Mouse (Mus musculus): ENCODE data around the gene Agmat. TPM values are rescaled to one million over a fixed set of nuclear protein-coding genes. Genes with fewer than 3 reads are reported as not detected.

The Agmat gene
- polyA plus RNA-seq, 1 experiment from 2014 or later, result 65.6 TPM

DNA sequence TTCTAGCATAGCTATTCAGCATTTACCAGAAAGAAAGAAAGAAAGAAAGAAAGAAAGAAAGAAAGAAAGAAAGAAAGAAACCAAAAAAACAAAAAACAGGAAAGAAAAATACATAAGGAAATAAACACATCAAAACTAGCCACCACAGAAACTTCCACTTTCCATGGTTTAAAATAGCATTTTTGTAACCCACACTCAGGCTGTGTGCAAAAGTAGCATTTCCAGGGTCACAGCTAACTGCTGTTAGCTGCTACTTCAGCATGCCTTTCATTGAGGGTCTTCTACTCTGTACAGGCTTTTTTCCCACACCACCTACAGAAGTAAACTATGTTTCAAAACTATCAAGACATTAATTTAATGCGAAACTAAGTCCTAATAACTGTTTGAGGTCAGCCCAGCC lies 27.2 kb upstream of the Agmat start:
- no peak overlapping the region for H3K4me2 ChIP-seq (ENCODE audit: low read depth, low read length)
- no peaks in the 10 kb centered on the region for H3K36me3 ChIP-seq (ENCODE audit: control insufficient read depth, insufficient read depth, low read length)
- ATAC-seq, result no peak
- H3K9ac ChIP-seq (ENCODE audit: low read depth, low read length), result no peak overlapping the region
- H3K27ac ChIP-seq (ENCODE audit: low read length), result no peak overlapping the region
- 97% methylated on average over 1 of the region's 1 CpGs for WGBS
- H3K4me3 ChIP-seq (ENCODE audit: low read length), result no peak overlapping the region
- no peaks in the 10 kb centered on the region for H3K9me3 ChIP-seq (ENCODE audit: control insufficient read depth, low read length)
- peaks cover 25% of the 10 kb centered on the region for H3K4me1 ChIP-seq (ENCODE audit: control insufficient read depth, insufficient read depth, low read length)
- no peaks in the 10 kb centered on the region for H3K27me3 ChIP-seq (replicated peaks; ENCODE audit: control insufficient read depth, insufficient read depth, low read length)

DNA sequence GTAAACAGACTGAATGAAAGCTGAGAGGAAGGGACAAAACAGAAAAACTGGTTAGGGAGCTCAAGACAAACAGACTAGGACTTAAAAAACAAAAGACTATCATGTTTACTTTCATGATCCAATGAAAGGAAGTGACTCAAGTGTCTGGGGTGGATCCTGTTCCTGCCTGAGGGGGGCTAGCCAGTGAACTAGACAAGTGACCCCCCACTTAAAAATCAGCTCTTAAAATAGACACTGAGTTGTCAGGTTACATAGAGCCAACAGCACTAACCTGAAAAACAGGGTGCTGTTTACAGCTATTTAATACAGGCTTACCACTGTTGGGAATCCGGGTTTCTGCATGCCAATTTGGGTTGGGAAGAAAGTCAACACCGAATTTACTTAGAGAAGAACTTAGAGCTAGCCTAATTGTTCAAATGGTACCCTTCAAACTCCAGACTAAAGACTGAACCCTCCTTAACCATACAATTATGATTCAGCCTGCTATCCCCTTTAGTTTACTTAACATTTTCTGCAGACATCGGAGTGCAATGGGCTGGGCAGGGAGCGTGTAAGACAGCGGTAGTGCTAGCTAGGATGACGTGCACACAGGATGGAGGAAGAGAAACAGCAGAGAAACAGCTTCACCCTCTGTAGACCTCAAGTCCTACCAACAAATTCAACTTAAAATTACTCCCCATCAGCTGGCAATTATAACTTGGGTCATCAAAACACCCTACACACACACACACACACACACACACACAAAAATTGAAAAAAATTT lies 25.5 kb upstream of the Agmat start:
- H3K9me3 ChIP-seq (ENCODE audit: control insufficient read depth, low read length), result no peaks in the 10 kb centered on the region
- H3K9ac ChIP-seq (ENCODE audit: low read depth, low read length), result no peak overlapping the region
- H3K4me1 ChIP-seq (ENCODE audit: control insufficient read depth, insufficient read depth, low read length), result peaks cover 21% of the 10 kb centered on the region
- no peaks in the 10 kb centered on the region for H3K27me3 ChIP-seq (replicated peaks; ENCODE audit: control insufficient read depth, insufficient read depth, low read length)
- ATAC-seq, result no peak
- 42% methylated on average over 6 of the region's 6 CpGs for WGBS
- H3K36me3 ChIP-seq (ENCODE audit: control insufficient read depth, insufficient read depth, low read length), result no peaks in the 10 kb centered on the region
- H3K4me2 ChIP-seq (ENCODE audit: low read depth, low read length), result peak overlapping the region; percentile 48
- H3K27ac ChIP-seq (ENCODE audit: low read length), result no peak overlapping the region; the same call in 1 of the 2 replicates
- H3K4me3 ChIP-seq (ENCODE audit: low read length), result peak overlapping the region; percentile 94

DNA sequence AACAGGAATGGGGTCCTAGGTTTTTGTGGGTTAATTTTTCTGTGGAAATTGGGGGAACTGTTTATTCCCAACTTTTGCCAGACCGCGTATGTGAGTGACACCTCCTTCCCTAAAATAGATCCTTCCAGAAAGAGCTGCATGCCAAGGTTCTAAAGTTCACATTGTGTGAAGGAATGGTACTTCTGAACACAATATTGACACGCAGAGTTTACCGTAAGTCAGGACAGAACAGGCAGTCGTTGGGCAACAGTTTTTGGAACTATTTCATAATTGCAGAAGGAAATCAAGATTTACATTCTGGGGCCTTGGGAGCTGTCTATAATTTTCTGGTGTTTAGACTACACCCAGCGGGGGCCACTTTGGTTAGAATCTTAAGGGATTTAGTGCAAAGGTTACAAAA lies 24.5 kb upstream of the Agmat start:
- no peak for ATAC-seq
- Histone ChIP-seq H3K36me3 (ENCODE audit: control insufficient read depth, insufficient read depth, low read length) (no peaks in the 10 kb centered on the region), H3K9ac (ENCODE audit: low read depth, low read length) (peak overlapping the region; percentile 98), H3K4me2 (ENCODE audit: low read depth, low read length) (peak overlapping the region; percentile 48), H3K4me3 (ENCODE audit: low read length) (peak overlapping the region; percentile 94), H3K4me1 (ENCODE audit: control insufficient read depth, insufficient read depth, low read length) (peaks cover 26% of the 10 kb centered on the region), H3K27ac (ENCODE audit: low read length) (peak overlapping the region; percentile 29; the same call in 1 of the 2 replicates), H3K27me3 (replicated peaks; ENCODE audit: control insufficient read depth, insufficient read depth, low read length) (no peaks in the 10 kb centered on the region), H3K9me3 (ENCODE audit: control insufficient read depth, low read length) (no peaks in the 10 kb centered on the region)
- 41% methylated on average over 6 of the region's 6 CpGs for whole genome bisulfite sequencing

DNA sequence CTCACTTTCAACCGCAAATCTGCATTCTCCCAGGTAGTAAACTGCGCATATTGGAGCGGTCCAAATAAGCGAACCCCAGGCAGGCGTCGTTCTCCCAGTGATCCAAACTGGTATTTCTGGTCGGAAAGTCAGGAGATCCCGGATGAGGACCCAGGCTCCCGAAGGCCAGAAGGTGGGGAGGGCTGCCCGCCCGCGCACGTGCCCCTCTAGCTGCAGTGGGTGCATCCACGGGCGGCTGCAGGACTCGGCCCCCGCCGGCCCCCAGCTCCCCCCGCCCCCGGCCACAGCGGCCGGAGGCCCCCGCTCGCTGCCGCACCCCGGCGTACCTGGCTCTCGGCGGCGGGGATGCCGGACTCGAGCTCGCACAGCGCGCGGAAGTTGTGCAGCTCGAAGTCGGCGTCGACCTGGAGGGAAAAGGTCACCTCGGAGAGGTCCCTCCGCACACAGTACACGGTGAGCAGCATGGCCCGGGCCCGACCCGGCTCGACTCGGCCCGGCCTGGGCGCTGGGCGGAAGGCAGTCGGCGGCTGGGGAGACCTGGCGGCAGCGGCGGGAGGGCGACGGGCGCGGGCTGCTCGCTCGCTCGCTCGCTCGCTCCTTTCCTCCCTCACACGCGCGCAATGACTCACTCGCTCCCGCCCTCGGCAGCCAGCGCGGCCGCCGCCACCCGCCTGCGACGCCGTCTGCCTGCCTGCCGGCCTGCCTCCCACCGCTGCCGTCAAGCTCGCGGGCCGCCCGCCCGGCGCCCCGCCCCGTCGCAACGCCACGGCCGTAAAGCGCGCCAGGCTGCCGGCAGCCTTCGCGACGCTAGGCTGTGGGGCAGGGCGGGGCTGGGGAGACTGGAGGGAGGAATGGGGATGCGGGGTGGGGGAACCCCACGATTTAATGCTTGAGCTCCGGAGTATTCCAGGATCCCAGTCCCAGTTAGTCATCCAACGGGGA lies 23.5 kb upstream of the Agmat start, which contains the start of gene Ddi2:
TSS of gene Ddi2 (minus strand) at position 689 of the 942 bp plus-strand sequence.
- no peaks in the 10 kb centered on the region for H3K27me3 ChIP-seq (replicated peaks; ENCODE audit: control insufficient read depth, insufficient read depth, low read length)
- peak; percentile 86 for ATAC-seq
- H3K4me3 ChIP-seq (ENCODE audit: low read length), result peak within 1 kb of the TSS; percentile 94
- WGBS, result under 1% methylated on average over 85 of the region's 105 CpGs
- H3K4me2 ChIP-seq (ENCODE audit: low read depth, low read length), result peak within 1 kb of the TSS; percentile 48
- no peaks in the 10 kb centered on the region for H3K36me3 ChIP-seq (ENCODE audit: control insufficient read depth, insufficient read depth, low read length)
- peak within 1 kb of the TSS; percentile 96 for H3K27ac ChIP-seq (ENCODE audit: low read length)
- H3K4me1 ChIP-seq (ENCODE audit: control insufficient read depth, insufficient read depth, low read length), result peaks cover 27% of the 10 kb centered on the region
- H3K9ac ChIP-seq (ENCODE audit: low read depth, low read length), result peak within 1 kb of the TSS; percentile 98
- H3K9me3 ChIP-seq (ENCODE audit: control insufficient read depth, low read length), result no peaks in the 10 kb centered on the region

DNA sequence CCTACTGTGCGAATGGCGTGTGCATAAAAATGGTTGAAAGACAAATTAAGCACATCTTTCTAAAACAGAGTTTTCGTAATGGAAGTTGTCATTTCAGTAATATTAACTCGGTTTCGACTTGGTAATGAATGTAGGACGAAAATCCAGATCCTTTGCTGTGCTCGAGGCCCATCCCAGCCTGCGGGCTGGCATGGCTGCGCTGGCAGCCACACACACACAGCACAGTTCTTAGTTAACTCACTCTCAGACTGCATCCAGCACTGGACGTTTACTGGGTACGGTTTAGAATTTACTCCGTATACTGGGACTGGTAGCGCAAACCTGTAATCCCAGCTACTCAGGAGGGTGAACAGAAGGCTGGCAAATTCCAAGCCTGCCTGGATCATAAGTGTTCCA lies 22.8 kb upstream of the Agmat start:
- Histone ChIP-seq H3K36me3 (ENCODE audit: control insufficient read depth, insufficient read depth, low read length) (no peaks in the 10 kb centered on the region), H3K27me3 (replicated peaks; ENCODE audit: control insufficient read depth, insufficient read depth, low read length) (no peaks in the 10 kb centered on the region), H3K9me3 (ENCODE audit: control insufficient read depth, low read length) (no peaks in the 10 kb centered on the region), H3K27ac (ENCODE audit: low read length) (no peak overlapping the region), H3K4me3 (ENCODE audit: low read length) (peak overlapping the region; percentile 94), H3K9ac (ENCODE audit: low read depth, low read length) (peak overlapping the region; percentile 98), H3K4me2 (ENCODE audit: low read depth, low read length) (peak overlapping the region; percentile 48), H3K4me1 (ENCODE audit: control insufficient read depth, insufficient read depth, low read length) (peaks cover 30% of the 10 kb centered on the region)
- ATAC-seq, result peak; percentile 31; the same call in 1 of the 2 replicates
- WGBS, result 8% methylated on average over 13 of the region's 13 CpGs

DNA sequence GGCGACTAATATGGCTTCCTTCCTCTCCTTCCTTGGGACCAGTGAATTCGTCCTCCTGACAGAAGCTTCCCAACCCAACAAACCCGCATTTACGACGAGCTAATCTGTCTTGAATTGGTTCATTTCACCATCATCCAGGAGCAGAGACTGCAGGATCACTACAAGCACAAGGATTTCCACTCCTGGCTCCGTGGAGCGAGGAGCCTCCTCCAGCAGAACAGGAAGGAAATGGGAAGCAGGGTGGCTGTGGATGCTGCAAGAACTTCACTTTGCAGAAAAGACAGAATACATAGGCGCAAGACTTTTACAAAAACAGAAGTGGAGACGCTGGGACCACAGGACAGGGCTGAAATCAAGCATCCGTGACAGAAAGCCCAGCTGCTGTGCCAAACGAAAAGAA lies 21.9 kb upstream of the Agmat start:
- H3K9me3 ChIP-seq (ENCODE audit: control insufficient read depth, low read length), result no peaks in the 10 kb centered on the region
- no peaks in the 10 kb centered on the region for H3K27me3 ChIP-seq (replicated peaks; ENCODE audit: control insufficient read depth, insufficient read depth, low read length)
- no peak overlapping the region for H3K4me2 ChIP-seq (ENCODE audit: low read depth, low read length)
- no peak overlapping the region for H3K9ac ChIP-seq (ENCODE audit: low read depth, low read length)
- H3K36me3 ChIP-seq (ENCODE audit: control insufficient read depth, insufficient read depth, low read length), result no peaks in the 10 kb centered on the region
- 63% methylated on average over 11 of the region's 11 CpGs for WGBS
- ATAC-seq, result no peak
- no peak overlapping the region for H3K27ac ChIP-seq (ENCODE audit: low read length)
- peaks cover 29% of the 10 kb centered on the region for H3K4me1 ChIP-seq (ENCODE audit: control insufficient read depth, insufficient read depth, low read length)
- no peak overlapping the region for H3K4me3 ChIP-seq (ENCODE audit: low read length)

DNA sequence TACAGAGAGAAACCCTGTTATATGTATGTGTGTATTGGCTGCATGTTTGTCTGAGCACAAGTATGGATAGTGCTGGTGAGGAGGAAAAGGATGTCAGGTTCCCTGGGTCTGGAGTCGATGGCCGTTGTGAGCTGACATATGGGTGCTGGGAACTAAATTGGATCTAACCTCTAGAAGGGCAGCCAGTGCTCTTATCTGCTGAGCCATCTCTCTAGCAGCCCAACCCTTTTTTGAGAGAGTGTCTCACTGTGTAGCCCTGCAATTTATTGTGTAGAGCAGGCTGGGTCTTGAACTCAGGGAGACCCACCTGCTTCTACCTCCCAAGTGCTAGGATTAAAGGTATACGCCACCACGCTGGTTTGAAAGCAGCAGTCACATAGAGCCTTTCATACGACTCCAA lies 21.2 kb upstream of the Agmat start:
- no peak for ATAC-seq
- Histone ChIP-seq H3K9me3 (ENCODE audit: control insufficient read depth, low read length) (no peaks in the 10 kb centered on the region), H3K4me1 (ENCODE audit: control insufficient read depth, insufficient read depth, low read length) (peaks cover 32% of the 10 kb centered on the region), H3K36me3 (ENCODE audit: control insufficient read depth, insufficient read depth, low read length) (no peaks in the 10 kb centered on the region), H3K4me3 (ENCODE audit: low read length) (no peak overlapping the region), H3K9ac (ENCODE audit: low read depth, low read length) (no peak overlapping the region), H3K27me3 (replicated peaks; ENCODE audit: control insufficient read depth, insufficient read depth, low read length) (no peaks in the 10 kb centered on the region), H3K27ac (ENCODE audit: low read length) (0 out of 2 replicates have a peak overlapping the region, but pooled peaks have one; percentile 4), H3K4me2 (ENCODE audit: low read depth, low read length) (no peak overlapping the region)
- 66% methylated on average over 5 of the region's 5 CpGs for WGBS

DNA sequence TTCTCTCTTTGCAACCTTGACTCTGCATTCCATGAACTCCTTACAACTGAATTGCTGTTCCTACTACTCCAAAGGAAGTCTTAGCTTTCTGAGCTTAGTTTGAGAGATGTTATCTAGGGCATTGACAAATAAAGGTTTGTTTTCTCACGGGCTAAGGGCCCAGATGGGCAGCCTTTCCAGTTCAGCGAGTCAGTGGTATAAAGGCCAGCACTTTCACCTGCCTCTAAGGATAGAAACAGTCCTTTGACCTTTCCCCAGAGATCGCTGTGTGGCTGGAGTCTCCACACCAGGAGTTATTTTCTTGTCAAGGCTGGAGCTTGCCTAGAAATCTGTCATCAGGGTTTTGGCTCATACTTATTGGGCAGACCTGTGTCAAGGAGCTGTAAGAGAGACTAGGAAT lies 20.7 kb upstream of the Agmat start:
- no peak for ATAC-seq
- H3K4me2 ChIP-seq (ENCODE audit: low read depth, low read length), result no peak overlapping the region
- 46% methylated on average over 3 of the region's 3 CpGs for WGBS
- H3K36me3 ChIP-seq (ENCODE audit: control insufficient read depth, insufficient read depth, low read length), result no peaks in the 10 kb centered on the region
- no peaks in the 10 kb centered on the region for H3K9me3 ChIP-seq (ENCODE audit: control insufficient read depth, low read length)
- H3K4me3 ChIP-seq (ENCODE audit: low read length), result no peak overlapping the region
- H3K9ac ChIP-seq (ENCODE audit: low read depth, low read length), result no peak overlapping the region
- no peaks in the 10 kb centered on the region for H3K27me3 ChIP-seq (replicated peaks; ENCODE audit: control insufficient read depth, insufficient read depth, low read length)
- peak overlapping the region; percentile 4; the same call in 1 of the 2 replicates for H3K27ac ChIP-seq (ENCODE audit: low read length)
- H3K4me1 ChIP-seq (ENCODE audit: control insufficient read depth, insufficient read depth, low read length), result peaks cover 36% of the 10 kb centered on the region

DNA sequence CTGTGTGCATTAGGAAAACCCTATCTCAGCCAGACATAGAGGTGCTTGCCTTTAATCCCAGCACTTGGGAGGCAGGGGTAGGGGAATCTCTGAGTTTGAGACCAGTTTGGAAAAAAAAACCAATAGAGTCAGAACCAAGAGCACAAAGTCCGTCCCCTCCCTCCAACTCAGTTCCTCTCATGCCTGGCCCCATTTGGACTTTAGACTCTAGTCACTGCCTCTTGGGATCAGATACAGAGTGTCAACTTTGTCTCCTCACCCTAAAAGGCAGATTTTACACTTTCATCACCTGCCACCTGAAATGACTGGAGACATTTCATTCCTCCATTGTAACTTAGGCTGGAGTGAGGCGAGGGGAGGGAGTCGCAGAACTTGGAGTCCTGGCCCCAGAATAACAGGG lies 17.2 kb upstream of the Agmat start:
- 53% methylated on average over 3 of the region's 3 CpGs for WGBS
- H3K36me3 ChIP-seq (ENCODE audit: control insufficient read depth, insufficient read depth, low read length), result no peaks in the 10 kb centered on the region
- H3K9me3 ChIP-seq (ENCODE audit: control insufficient read depth, low read length), result no peaks in the 10 kb centered on the region
- H3K4me3 ChIP-seq (ENCODE audit: low read length), result no peak overlapping the region
- peak overlapping the region; percentile 37; the same call in 1 of the 2 replicates for H3K4me2 ChIP-seq (ENCODE audit: low read depth, low read length)
- ATAC-seq, result peak; percentile 79
- H3K4me1 ChIP-seq (ENCODE audit: control insufficient read depth, insufficient read depth, low read length), result peaks cover 26% of the 10 kb centered on the region; the same call in 1 of the 2 replicates
- no peaks in the 10 kb centered on the region for H3K27me3 ChIP-seq (replicated peaks; ENCODE audit: control insufficient read depth, insufficient read depth, low read length)
- H3K27ac ChIP-seq (ENCODE audit: low read length), result peak overlapping the region; percentile 59
- H3K9ac ChIP-seq (ENCODE audit: low read depth, low read length), result 0 out of 2 replicates have a peak overlapping the region, but pooled peaks have one; percentile 1

Measured in intestine, embryonic 16.5 days (tissue).